ENCODE assay signal across 8 mouse cellular contexts in the genomic region with DNA sequence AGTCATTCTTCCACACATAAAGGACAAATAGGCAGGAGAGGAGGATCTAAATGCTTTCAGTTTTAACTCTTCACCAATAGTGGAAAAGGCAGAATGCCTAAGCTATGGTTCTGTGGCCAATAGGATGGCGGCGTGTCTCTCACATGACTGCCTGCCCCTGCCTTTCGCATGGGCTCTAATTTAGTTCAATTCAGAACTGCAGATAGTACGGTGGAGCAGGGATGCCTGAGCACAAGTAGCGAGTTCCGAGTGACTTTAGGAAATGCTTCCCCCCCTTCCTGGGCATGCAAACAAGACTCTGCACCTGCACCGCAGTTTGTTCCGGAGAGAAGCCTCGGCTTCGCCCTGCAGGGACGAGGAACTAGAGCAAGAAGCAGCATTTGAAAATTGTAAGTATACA.
A peak's percentile ranks its signal among the peaks of the same experiment; 100 is the strongest.
DNase-seq lines count a peak whose midpoint lies in the region; ATAC-seq and TF ChIP-seq lines count a peak whose summit lies in the region.

No protein-coding gene starts in this region.

- peak overlapping the region; percentile 98 for H3K4me3 ChIP-seq in cerebellum, adult 2 months (replicated peaks; ENCODE audit: insufficient read depth, low read depth, low read length)
- peak overlapping the region; percentile 93 for H3K4me3 ChIP-seq in forebrain, embryonic 16.5 days (replicated peaks; ENCODE audit: low read length)
- peak overlapping the region; percentile 70 for H3K4me3 ChIP-seq in liver, postnatal 0 days (ENCODE audit: low read depth, low read length)
- peak overlapping the region; percentile 86 for H3K4me3 ChIP-seq in neural tube, embryonic 13.5 days

- H3K9ac ChIP-seq in forebrain, embryonic 16.5 days (replicated peaks; ENCODE audit: low read depth, low read length) = peak overlapping the region; percentile 88
- peak overlapping the region; percentile 59 for H3K9ac ChIP-seq in liver, postnatal 0 days (replicated peaks)
- peak overlapping the region; percentile 96 for H3K9ac ChIP-seq in neural tube, embryonic 13.5 days

- TF ChIP-seq CTCF in cerebellum, adult 2 months (IDR thresholded peaks at IDR 0.05; ENCODE audit: borderline replicate concordance, insufficient read depth, low read depth, low read length) = no peak
- TF ChIP-seq CTCF in liver, postnatal 0 days (IDR thresholded peaks at IDR 0.05; ENCODE audit: low read depth) = no peak

- H3K4me2 ChIP-seq in forebrain, embryonic 16.5 days (ENCODE audit: low read length) = peak overlapping the region; percentile 73
- peak overlapping the region; percentile 83 for H3K4me2 ChIP-seq in liver, postnatal 0 days (ENCODE audit: low read depth, low read length)
- peak overlapping the region; percentile 70 for H3K4me2 ChIP-seq in neural tube, embryonic 13.5 days

- H3K27ac ChIP-seq in cerebellum, adult 2 months (ENCODE audit: insufficient read depth, low read length) = peak overlapping the region; percentile 34; the same call in 1 of the 2 replicates
- peak overlapping the region; percentile 98 for H3K27ac ChIP-seq in forebrain, embryonic 16.5 days (ENCODE audit: low read length)
- peak overlapping the region; percentile 89 for H3K27ac ChIP-seq in liver, postnatal 0 days (ENCODE audit: low read depth)
- peak overlapping the region; percentile 97 for H3K27ac ChIP-seq in neural tube, embryonic 13.5 days (replicated peaks)

- WGBS in cerebellum, adult 2 months = under 1% methylated on average over 11 of the region's 11 CpGs
- 0% methylated on average over 11 of the region's 11 CpGs for WGBS in forebrain, embryonic 16.5 days
- whole genome bisulfite sequencing in liver, postnatal 0 days (ENCODE audit: insufficient replicate concordance) = under 1% methylated on average over 11 of the region's 11 CpGs
- under 1% methylated on average over 11 of the region's 11 CpGs for WGBS in neural tube, embryonic 13.5 days

- no peaks in the 10 kb centered on the region for H3K9me3 ChIP-seq in forebrain, embryonic 16.5 days (ENCODE audit: control insufficient read depth, low read length)
- no peaks in the 10 kb centered on the region for H3K9me3 ChIP-seq in liver, postnatal 0 days (ENCODE audit: low read length)
- no peaks in the 10 kb centered on the region for H3K9me3 ChIP-seq in neural tube, embryonic 13.5 days

- TF ChIP-seq EP300 in liver, postnatal 0 days (IDR thresholded peaks at IDR 0.05; ENCODE audit: low read depth) = no peak

- peak; percentile 85 for DNase-seq in MN1 (ENCODE audit: low spot score)
- DNase-seq in cerebellum, adult 2 months = peak; percentile 90 to 95
- peak; percentile 72 for DNase-seq in heart, postnatal 25 days (ENCODE audit: low spot score)
- DNase-seq in layer of hippocampus, adult 11-12 months (ENCODE audit: low spot score) = peak; percentile 90
- DNase-seq in liver, postnatal 0 days = peak; percentile 74
- DNase-seq in telencephalon, adult 2 months (ENCODE audit: low read depth, low spot score) = peak; percentile 97

- intact Hi-C loops in heart, postnatal 25 days (cut with DNase I) = loop anchor here (5.0 to 10.0 kb wide), 3 partner anchors 241 to 564 kb away; no protein-coding TSS in a partner anchor

- peak; percentile 97; the same call in 1 of the 2 replicates for TF ChIP-seq POLR2A in cerebellum, adult 2 months (IDR thresholded peaks at IDR 0.05; ENCODE audit: borderline replicate concordance, insufficient read depth, low read length)

- no peaks in the 10 kb centered on the region for H3K27me3 ChIP-seq in cerebellum, adult 2 months (ENCODE audit: control insufficient read depth, insufficient read depth, low read length)
- no peaks in the 10 kb centered on the region for H3K27me3 ChIP-seq in forebrain, embryonic 16.5 days (replicated peaks; ENCODE audit: control insufficient read depth, insufficient read depth, low read length)
- no peaks in the 10 kb centered on the region for H3K27me3 ChIP-seq in liver, postnatal 0 days (ENCODE audit: insufficient read depth, low read length)
- no peaks in the 10 kb centered on the region for H3K27me3 ChIP-seq in neural tube, embryonic 13.5 days

- no peaks in the 10 kb centered on the region for H3K36me3 ChIP-seq in forebrain, embryonic 16.5 days (ENCODE audit: control insufficient read depth, insufficient read depth)
- H3K36me3 ChIP-seq in liver, postnatal 0 days (replicated peaks; ENCODE audit: insufficient read depth, low read length) = no peaks in the 10 kb centered on the region
- no peaks in the 10 kb centered on the region for H3K36me3 ChIP-seq in neural tube, embryonic 13.5 days

- ATAC-seq in forebrain, embryonic 16.5 days = peak; percentile 96
- peak; percentile 94 for ATAC-seq in liver, postnatal 0 days
- peak; percentile 95 for ATAC-seq in neural tube, embryonic 13.5 days (ENCODE audit: low read depth)

- no peaks in the 10 kb centered on the region for H3K4me1 ChIP-seq in cerebellum, adult 2 months (ENCODE audit: control insufficient read depth, insufficient read depth, low read length)
- peaks cover 8% of the 10 kb centered on the region for H3K4me1 ChIP-seq in forebrain, embryonic 16.5 days (replicated peaks; ENCODE audit: control insufficient read depth, insufficient read depth, low read length)
- peaks cover 4% of the 10 kb centered on the region; the same call in 1 of the 2 replicates for H3K4me1 ChIP-seq in liver, postnatal 0 days (ENCODE audit: insufficient read depth)
- peaks cover 26% of the 10 kb centered on the region for H3K4me1 ChIP-seq in neural tube, embryonic 13.5 days (replicated peaks)

Comparison
In these comparisons a context has a peak if more than half of its experiments do, and no peak if none do; other contexts are left out.
1. Peak in every context shown above with its lines: DNase-seq, ATAC-seq, H3K4me3 ChIP-seq and H3K27ac ChIP-seq.
2. H3K27ac ChIP-seq: peak in every context shown above with its lines; median percentile 98 in forebrain, embryonic 16.5 days; 97 in neural tube, embryonic 13.5 days; 89 in liver, postnatal 0 days; 34 in cerebellum, adult 2 months.